Mouse (Mus musculus): ENCODE data around the gene Abca1. TPM values are rescaled to one million over a fixed set of nuclear protein-coding genes. Genes with fewer than 3 reads are reported as not detected.

Abca1 gene
- polyA plus RNA-seq, 1 experiment from 2014 or later = 19.0 TPM

GRCm38 (mm10) chr4:53110356-53110755, 49.3 kb downstream of the Abca1 start:
- no peak overlapping the region for H3K4me3 ChIP-seq (ENCODE audit: low read depth, low read length)
- no peaks in the 10 kb centered on the region for H3K9me3 ChIP-seq (replicated peaks; ENCODE audit: control insufficient read depth, low read length)
- ATAC-seq (ENCODE audit: low read depth) = no peak
- peaks cover 7% of the 10 kb centered on the region for H3K4me1 ChIP-seq (ENCODE audit: control insufficient read depth, low read depth, low read length)
- no peak overlapping the region for H3K4me2 ChIP-seq (ENCODE audit: low read depth, low read length)
- no peak overlapping the region for H3K27ac ChIP-seq (ENCODE audit: low read length)
- WGBS (ENCODE audit: insufficient replicate concordance) = 21% methylated on average over 5 of the region's 5 CpGs
- H3K36me3 ChIP-seq (ENCODE audit: control insufficient read depth, insufficient read depth) = peaks cover 2% of the 10 kb centered on the region; the same call in 1 of the 2 replicates
- H3K27me3 ChIP-seq (ENCODE audit: control insufficient read depth, insufficient read depth, low read depth, low read length) = no peaks in the 10 kb centered on the region
- no peak overlapping the region for H3K9ac ChIP-seq (ENCODE audit: low read depth, low read length)

- WGBS (ENCODE audit: insufficient replicate concordance) = 54% methylated on average over 9 of the region's 9 CpGs
- H3K4me3 ChIP-seq (ENCODE audit: low read depth, low read length) = no peak overlapping the region
- H3K9me3 ChIP-seq (replicated peaks; ENCODE audit: control insufficient read depth, low read length) = no peaks in the 10 kb centered on the region
- peaks cover 6% of the 10 kb centered on the region for H3K4me1 ChIP-seq (ENCODE audit: control insufficient read depth, low read depth, low read length)
- peaks cover 2% of the 10 kb centered on the region; the same call in 1 of the 2 replicates for H3K36me3 ChIP-seq (ENCODE audit: control insufficient read depth, insufficient read depth)
- no peak overlapping the region for H3K9ac ChIP-seq (ENCODE audit: low read depth, low read length)
- no peak overlapping the region for H3K27ac ChIP-seq (ENCODE audit: low read length)
- no peak for ATAC-seq (ENCODE audit: low read depth)
- no peaks in the 10 kb centered on the region for H3K27me3 ChIP-seq (ENCODE audit: control insufficient read depth, insufficient read depth, low read depth, low read length)
- no peak overlapping the region for H3K4me2 ChIP-seq (ENCODE audit: low read depth, low read length)
Measured at GRCm38 (mm10) chr4:53109381-53109928, 50.2 kb downstream of the Abca1 start.

- Histone ChIP-seq H3K4me3 (ENCODE audit: low read depth, low read length) (no peak overlapping the region), H3K27ac (ENCODE audit: low read length) (no peak overlapping the region), H3K4me1 (ENCODE audit: control insufficient read depth, low read depth, low read length) (peaks cover 6% of the 10 kb centered on the region), H3K36me3 (ENCODE audit: control insufficient read depth, insufficient read depth) (peaks cover 2% of the 10 kb centered on the region; the same call in 1 of the 2 replicates), H3K9me3 (replicated peaks; ENCODE audit: control insufficient read depth, low read length) (no peaks in the 10 kb centered on the region), H3K27me3 (ENCODE audit: control insufficient read depth, insufficient read depth, low read depth, low read length) (no peaks in the 10 kb centered on the region), H3K9ac (ENCODE audit: low read depth, low read length) (no peak overlapping the region), H3K4me2 (ENCODE audit: low read depth, low read length) (no peak overlapping the region)
- no peak for ATAC-seq (ENCODE audit: low read depth)
- 64% methylated on average over 4 of the region's 4 CpGs for WGBS (ENCODE audit: insufficient replicate concordance)
Measured at GRCm38 (mm10) chr4:53108194-53108593, 51.5 kb downstream of the Abca1 start.

- H3K27ac ChIP-seq (ENCODE audit: low read length) = no peak overlapping the region
- H3K4me3 ChIP-seq (ENCODE audit: low read depth, low read length) = no peak overlapping the region
- no peak overlapping the region for H3K9ac ChIP-seq (ENCODE audit: low read depth, low read length)
- peaks cover 2% of the 10 kb centered on the region; the same call in 1 of the 2 replicates for H3K36me3 ChIP-seq (ENCODE audit: control insufficient read depth, insufficient read depth)
- no peak overlapping the region for H3K4me2 ChIP-seq (ENCODE audit: low read depth, low read length)
- H3K9me3 ChIP-seq (replicated peaks; ENCODE audit: control insufficient read depth, low read length) = no peaks in the 10 kb centered on the region
- 55% methylated on average over 5 of the region's 5 CpGs for WGBS (ENCODE audit: insufficient replicate concordance)
- no peaks in the 10 kb centered on the region for H3K27me3 ChIP-seq (ENCODE audit: control insufficient read depth, insufficient read depth, low read depth, low read length)
- no peak for ATAC-seq (ENCODE audit: low read depth)
- H3K4me1 ChIP-seq (ENCODE audit: control insufficient read depth, low read depth, low read length) = peaks cover under 1% of the 10 kb centered on the region
Measured at GRCm38 (mm10) chr4:53106732-53107131, 53.0 kb downstream of the Abca1 start.

GRCm38 (mm10) chr4:53106071-53106470, 53.6 kb downstream of the Abca1 start:
- no peak for ATAC-seq (ENCODE audit: low read depth)
- no peaks in the 10 kb centered on the region for H3K9me3 ChIP-seq (replicated peaks; ENCODE audit: control insufficient read depth, low read length)
- H3K4me1 ChIP-seq (ENCODE audit: control insufficient read depth, low read depth, low read length) = no peaks in the 10 kb centered on the region
- H3K4me3 ChIP-seq (ENCODE audit: low read depth, low read length) = no peak overlapping the region
- no peak overlapping the region for H3K4me2 ChIP-seq (ENCODE audit: low read depth, low read length)
- no peaks in the 10 kb centered on the region for H3K27me3 ChIP-seq (ENCODE audit: control insufficient read depth, insufficient read depth, low read depth, low read length)
- WGBS (ENCODE audit: insufficient replicate concordance) = 72% methylated on average over 3 of the region's 3 CpGs
- peaks cover 2% of the 10 kb centered on the region; the same call in 1 of the 2 replicates for H3K36me3 ChIP-seq (ENCODE audit: control insufficient read depth, insufficient read depth)
- H3K9ac ChIP-seq (ENCODE audit: low read depth, low read length) = no peak overlapping the region
- no peak overlapping the region for H3K27ac ChIP-seq (ENCODE audit: low read length)

- Histone ChIP-seq H3K4me3 (ENCODE audit: low read depth, low read length) (no peak overlapping the region), H3K4me2 (ENCODE audit: low read depth, low read length) (no peak overlapping the region), H3K9ac (ENCODE audit: low read depth, low read length) (no peak overlapping the region), H3K9me3 (replicated peaks; ENCODE audit: control insufficient read depth, low read length) (no peaks in the 10 kb centered on the region), H3K36me3 (ENCODE audit: control insufficient read depth, insufficient read depth) (peaks cover 2% of the 10 kb centered on the region; the same call in 1 of the 2 replicates), H3K4me1 (ENCODE audit: control insufficient read depth, low read depth, low read length) (no peaks in the 10 kb centered on the region), H3K27me3 (ENCODE audit: control insufficient read depth, insufficient read depth, low read depth, low read length) (no peaks in the 10 kb centered on the region), H3K27ac (ENCODE audit: low read length) (no peak overlapping the region)
- WGBS (ENCODE audit: insufficient replicate concordance) = 60% methylated on average over 3 of the region's 3 CpGs
- ATAC-seq (ENCODE audit: low read depth) = no peak
Measured at GRCm38 (mm10) chr4:53104634-53105033, 55.1 kb downstream of the Abca1 start.

GRCm38 (mm10) chr4:53102529-53102928, 57.2 kb downstream of the Abca1 start:
- no peak for ATAC-seq (ENCODE audit: low read depth)
- Histone ChIP-seq H3K4me1 (ENCODE audit: control insufficient read depth, low read depth, low read length) (no peaks in the 10 kb centered on the region), H3K27ac (ENCODE audit: low read length) (no peak overlapping the region), H3K4me2 (ENCODE audit: low read depth, low read length) (no peak overlapping the region), H3K9me3 (replicated peaks; ENCODE audit: control insufficient read depth, low read length) (no peaks in the 10 kb centered on the region), H3K9ac (ENCODE audit: low read depth, low read length) (no peak overlapping the region), H3K36me3 (ENCODE audit: control insufficient read depth, insufficient read depth) (peaks cover 2% of the 10 kb centered on the region; the same call in 1 of the 2 replicates), H3K27me3 (ENCODE audit: control insufficient read depth, insufficient read depth, low read depth, low read length) (no peaks in the 10 kb centered on the region), H3K4me3 (ENCODE audit: low read depth, low read length) (no peak overlapping the region)
- 36% methylated on average over 7 of the region's 7 CpGs for WGBS (ENCODE audit: insufficient replicate concordance)

- ATAC-seq (ENCODE audit: low read depth) = no peak
- H3K27me3 ChIP-seq (ENCODE audit: control insufficient read depth, insufficient read depth, low read depth, low read length) = no peaks in the 10 kb centered on the region
- no peak overlapping the region for H3K27ac ChIP-seq (ENCODE audit: low read length)
- no peak overlapping the region for H3K9ac ChIP-seq (ENCODE audit: low read depth, low read length)
- no peak overlapping the region for H3K4me2 ChIP-seq (ENCODE audit: low read depth, low read length)
- peaks cover 2% of the 10 kb centered on the region; the same call in 1 of the 2 replicates for H3K36me3 ChIP-seq (ENCODE audit: control insufficient read depth, insufficient read depth)
- no peak overlapping the region for H3K4me3 ChIP-seq (ENCODE audit: low read depth, low read length)
- no peaks in the 10 kb centered on the region for H3K9me3 ChIP-seq (replicated peaks; ENCODE audit: control insufficient read depth, low read length)
- H3K4me1 ChIP-seq (ENCODE audit: control insufficient read depth, low read depth, low read length) = no peaks in the 10 kb centered on the region
- WGBS (ENCODE audit: insufficient replicate concordance) = 66% methylated on average over 5 of the region's 5 CpGs
Measured at GRCm38 (mm10) chr4:53101306-53101705, 58.4 kb downstream of the Abca1 start.

- Histone ChIP-seq H3K9me3 (replicated peaks; ENCODE audit: control insufficient read depth, low read length) (no peaks in the 10 kb centered on the region), H3K36me3 (ENCODE audit: control insufficient read depth, insufficient read depth) (no peaks in the 10 kb centered on the region; the same call in 1 of the 2 replicates), H3K9ac (ENCODE audit: low read depth, low read length) (no peak overlapping the region), H3K4me1 (ENCODE audit: control insufficient read depth, low read depth, low read length) (no peaks in the 10 kb centered on the region), H3K4me2 (ENCODE audit: low read depth, low read length) (no peak overlapping the region), H3K4me3 (ENCODE audit: low read depth, low read length) (no peak overlapping the region), H3K27ac (ENCODE audit: low read length) (no peak overlapping the region), H3K27me3 (ENCODE audit: control insufficient read depth, insufficient read depth, low read depth, low read length) (no peaks in the 10 kb centered on the region)
- ATAC-seq (ENCODE audit: low read depth) = no peak
- WGBS (ENCODE audit: insufficient replicate concordance) = 81% methylated on average over 9 of the region's 9 CpGs
Measured at GRCm38 (mm10) chr4:53100492-53100891, 59.2 kb downstream of the Abca1 start.
